In genomic region chr11:5948546-5949250, GRCm38 (mm10) we compare ENCODE assay signal across 17 mouse cellular contexts. TPM values are rescaled to one million over a fixed set of nuclear protein-coding genes. Genes with fewer than 3 reads are reported as not detected.
DNase-seq lines count a peak whose midpoint lies in the region; ATAC-seq and TF ChIP-seq lines count a peak whose summit lies in the region.
"Had no signal": no experiment of that assay in that cellular context is flagged by ENCODE, and none has a peak within 500 bp of the region (broad histone marks: within the 10 kb centered on the region; RNA-seq: fewer than 3 reads in every experiment).

No protein-coding gene starts in this region.

- WGBS in forebrain, postnatal 0 days, result 59% methylated on average over 9 of the region's 10 CpGs
- 53% methylated on average over 10 of the region's 10 CpGs for WGBS in forebrain, embryonic 12.5 days
- 64% methylated on average over 10 of the region's 10 CpGs for WGBS in midbrain, embryonic 10.5 days
- WGBS in midbrain, embryonic 15.5 days, result 69% methylated on average over 9 of the region's 10 CpGs
- 46% methylated on average over 10 of the region's 10 CpGs for WGBS in limb, embryonic 10.5 days

- no peak overlapping the region for H3K4me2 ChIP-seq in forebrain, postnatal 0 days (ENCODE audit: low read depth)
- H3K4me2 ChIP-seq in forebrain, embryonic 12.5 days, result no peak overlapping the region
- no peak overlapping the region for H3K4me2 ChIP-seq in midbrain, embryonic 15.5 days
- H3K4me2 ChIP-seq: liver, embryonic 15.5 days had no signal

- H3K9me3 ChIP-seq in forebrain, postnatal 0 days (ENCODE audit: low read length), result no peaks in the 10 kb centered on the region
- no peaks in the 10 kb centered on the region for H3K9me3 ChIP-seq in forebrain, embryonic 12.5 days
- no peaks in the 10 kb centered on the region for H3K9me3 ChIP-seq in midbrain, embryonic 10.5 days (replicated peaks)
- H3K9me3 ChIP-seq in midbrain, embryonic 15.5 days, result no peaks in the 10 kb centered on the region
- H3K9me3 ChIP-seq in ES-E14 (ENCODE audit: control insufficient read depth, insufficient read depth, low read depth, low read length), result no peaks in the 10 kb centered on the region
- H3K9me3 ChIP-seq in limb, embryonic 10.5 days (replicated peaks), result no peaks in the 10 kb centered on the region
- H3K9me3 ChIP-seq: liver, embryonic 15.5 days had no signal

- ATAC-seq in forebrain, postnatal 0 days, result no peak; the same call in 1 of the 2 replicates
- ATAC-seq in forebrain, embryonic 12.5 days (ENCODE audit: low FRiP score), result no peak
- no peak for ATAC-seq in midbrain, embryonic 15.5 days (replicated peaks)
- ATAC-seq: Patski had no signal

- DNase-seq in forebrain, postnatal 0 days, result no peak
- no peak for DNase-seq in midbrain, embryonic 10.5 days (ENCODE audit: low spot score)
- no peak for DNase-seq in ES-E14 (ENCODE audit: low read depth, low spot score)
- DNase-seq in limb, embryonic 10.5 days (ENCODE audit: low spot score), result peak; percentile 59
- no peak for DNase-seq in gastrocnemius, postnatal 25 days
- no peak for DNase-seq in Muller cell, postnatal 12 days (ENCODE audit: inconsistent ontology term)
- DNase-seq: cerebellum, adult 2 months had no signal

- no peak overlapping the region for H3K4me3 ChIP-seq in forebrain, postnatal 0 days (ENCODE audit: low read depth, low read length)
- H3K4me3 ChIP-seq in forebrain, embryonic 12.5 days (replicated peaks), result no peak overlapping the region
- no peak overlapping the region for H3K4me3 ChIP-seq in midbrain, embryonic 10.5 days
- H3K4me3 ChIP-seq in midbrain, embryonic 15.5 days, result no peak overlapping the region
- no peak overlapping the region for H3K4me3 ChIP-seq in ES-E14 (ENCODE audit: insufficient read depth in 1 of 2, low read depth in 1 of 2, low read length in 2 of 2, poor library complexity in 1 of 2, severe bottlenecking in 1 of 2)
- H3K4me3 ChIP-seq in limb, embryonic 10.5 days, result no peak overlapping the region
- H3K4me3 ChIP-seq: liver, embryonic 15.5 days; megakaryocyte, embryonic 14.5 days had no signal

- no peaks in the 10 kb centered on the region for H3K36me3 ChIP-seq in forebrain, postnatal 0 days (ENCODE audit: insufficient read depth)
- no peaks in the 10 kb centered on the region for H3K36me3 ChIP-seq in forebrain, embryonic 12.5 days (replicated peaks)
- H3K36me3 ChIP-seq in midbrain, embryonic 10.5 days, result no peaks in the 10 kb centered on the region
- H3K36me3 ChIP-seq in midbrain, embryonic 15.5 days (replicated peaks), result no peaks in the 10 kb centered on the region
- H3K36me3 ChIP-seq in ES-E14 (ENCODE audit: control insufficient read depth, insufficient read depth, low read length, poor library complexity, severe bottlenecking), result no peaks in the 10 kb centered on the region
- H3K36me3 ChIP-seq in limb, embryonic 10.5 days, result no peaks in the 10 kb centered on the region
- H3K36me3 ChIP-seq: liver, embryonic 15.5 days had no signal

- H3K27ac ChIP-seq in forebrain, postnatal 0 days (ENCODE audit: low read depth, low read length), result no peak overlapping the region
- no peak overlapping the region for H3K27ac ChIP-seq in forebrain, embryonic 12.5 days
- peak overlapping the region; percentile 34; the same call in 1 of the 2 replicates for H3K27ac ChIP-seq in midbrain, embryonic 10.5 days (replicated peaks)
- no peak overlapping the region for H3K27ac ChIP-seq in midbrain, embryonic 15.5 days
- H3K27ac ChIP-seq in ES-E14 (ENCODE audit: insufficient read depth, low read depth, low read length, poor library complexity, severe bottlenecking), result no peak overlapping the region
- peak overlapping the region; percentile 84 for H3K27ac ChIP-seq in limb, embryonic 10.5 days
- H3K27ac ChIP-seq: liver, embryonic 15.5 days had no signal

- H3K9ac ChIP-seq in forebrain, postnatal 0 days, result peak overlapping the region; percentile 7; the same call in 1 of the 2 replicates
- H3K9ac ChIP-seq in forebrain, embryonic 12.5 days, result no peak overlapping the region
- H3K9ac ChIP-seq in midbrain, embryonic 15.5 days, result no peak overlapping the region
- H3K9ac ChIP-seq in ES-E14 (ENCODE audit: insufficient read depth, low read depth, low read length, poor library complexity, severe bottlenecking), result no peak overlapping the region
- H3K9ac ChIP-seq: liver, embryonic 15.5 days had no signal

- TF ChIP-seq CTCF in forebrain, postnatal 0 days (IDR thresholded peaks at IDR 0.05; ENCODE audit: low read depth), result no peak

- in situ Hi-C loops in ES-E14 (cut with MboI; ENCODE audit: low sequenced_read_pairs in 2 of 2, unreplicated experiment in 2 of 2), result no loop called here

- H3K4me1 ChIP-seq in forebrain, postnatal 0 days (ENCODE audit: insufficient read depth), result no peaks in the 10 kb centered on the region
- H3K4me1 ChIP-seq in forebrain, embryonic 12.5 days, result peaks cover 13% of the 10 kb centered on the region
- H3K4me1 ChIP-seq in midbrain, embryonic 10.5 days, result peaks cover 19% of the 10 kb centered on the region
- no peaks in the 10 kb centered on the region; the same call in 1 of the 2 replicates for H3K4me1 ChIP-seq in midbrain, embryonic 15.5 days
- H3K4me1 ChIP-seq in ES-E14 (ENCODE audit: control insufficient read depth in 2 of 2, insufficient read depth in 2 of 2, low read length in 2 of 2, poor library complexity in 1 of 2), result peaks cover 4 to 15% of the 10 kb centered on the region in 2 experiments; a peak in 2 of 4 replicates
- peaks cover 27% of the 10 kb centered on the region for H3K4me1 ChIP-seq in limb, embryonic 10.5 days

- no peaks in the 10 kb centered on the region for H3K27me3 ChIP-seq in forebrain, postnatal 0 days (ENCODE audit: insufficient read depth, low read length)
- H3K27me3 ChIP-seq in forebrain, embryonic 12.5 days, result no peaks in the 10 kb centered on the region
- no peaks in the 10 kb centered on the region for H3K27me3 ChIP-seq in midbrain, embryonic 10.5 days (ENCODE audit: low read depth, poor library complexity, severe bottlenecking)
- no peaks in the 10 kb centered on the region for H3K27me3 ChIP-seq in midbrain, embryonic 15.5 days (replicated peaks)
- H3K27me3 ChIP-seq in limb, embryonic 10.5 days (ENCODE audit: low read depth, poor library complexity, severe bottlenecking), result no peaks in the 10 kb centered on the region
- H3K27me3 ChIP-seq: liver, embryonic 15.5 days; Patski had no signal

TF ChIP-seq in ES-E14, 5 proteins besides CTCF, POLR2A, EP300 and RAD21:
- 0 out of 2 replicates have a peak, but pooled peaks have one; percentile 27 for TF ChIP-seq MAFK (IDR thresholded peaks at IDR 0.05; ENCODE audit: insufficient read depth, low read depth, low read length)
- TF ChIP-seq CHD2 (IDR thresholded peaks at IDR 0.05; ENCODE audit: low read depth, low read length), result no peak

RNA-seq across cellular contexts. Expression of gene Gck, which starts 1.2 kb away (rescaled TPM):
- total RNA-seq in forebrain, postnatal 0 days (2014; rRNA removed), result 8.6 and 12.9 TPM in 2 replicates
- polyA plus RNA-seq in forebrain, postnatal 0 days (2015; fragmentation: Nextera tagmentation; extraction: Ambion mirVana), result 7.1 and 7.2 TPM in 2 replicates
- 2.9 and 3.5 TPM in 2 replicates for polyA plus RNA-seq in forebrain, embryonic 12.5 days (2016; fragmentation: Nextera tagmentation; extraction: Ambion mirVana)
- polyA plus RNA-seq in midbrain, embryonic 10.5 days (2016; fragmentation: Nextera tagmentation; extraction: Ambion mirVana), result 2.5 and 2.9 TPM in 2 replicates
- 10.0 and 11.2 TPM in 2 replicates for polyA plus RNA-seq in midbrain, embryonic 15.5 days (2015; fragmentation: Nextera tagmentation; extraction: Ambion mirVana)
- 0.76 and 0.85 TPM in 2 replicates for total RNA-seq in ES-E14 (2012; rRNA removed)
- polyA plus RNA-seq in limb, embryonic 10.5 days (2016; fragmentation: Nextera tagmentation; extraction: Ambion mirVana), result 0.55 and 1.3 TPM in 2 replicates
- 1 to 10 TPM; 2.0 to 5.2 TPM for total RNA-seq in gastrocnemius, postnatal 25 days (2021)
- total RNA-seq: hematopoietic stem cell, adult 5-6 weeks had no signal
- polyA plus RNA-seq: C2C12 had no signal

RNA-seq across cellular contexts. Expression of gene Ykt6, which starts 6.8 kb away (rescaled TPM):
- 181 and 195 TPM in 2 replicates for total RNA-seq in forebrain, postnatal 0 days (2014; rRNA removed)
- 101 and 102 TPM in 2 replicates for polyA plus RNA-seq in forebrain, postnatal 0 days (2015; fragmentation: Nextera tagmentation; extraction: Ambion mirVana)
- polyA plus RNA-seq in forebrain, embryonic 12.5 days (2016; fragmentation: Nextera tagmentation; extraction: Ambion mirVana), result 58.4 and 59.8 TPM in 2 replicates
- 54.5 and 60.4 TPM in 2 replicates for polyA plus RNA-seq in midbrain, embryonic 10.5 days (2016; fragmentation: Nextera tagmentation; extraction: Ambion mirVana)
- 96.8 and 104 TPM in 2 replicates for polyA plus RNA-seq in midbrain, embryonic 15.5 days (2015; fragmentation: Nextera tagmentation; extraction: Ambion mirVana)
- total RNA-seq in ES-E14 (2012; rRNA removed), result 63.7 and 72.2 TPM in 2 replicates
- polyA plus RNA-seq in limb, embryonic 10.5 days (2016; fragmentation: Nextera tagmentation; extraction: Ambion mirVana), result 55.5 and 65.5 TPM in 2 replicates
- total RNA-seq in gastrocnemius, postnatal 25 days (2021), result 10 to 100 TPM; 38.1 to 38.9 TPM

RNA-seq across cellular contexts. Expression of gene Myl7, which starts 50.1 kb away (rescaled TPM):
- not detected in 2 replicates for total RNA-seq in forebrain, postnatal 0 days (2014; rRNA removed)
- not detected in 2 replicates for polyA plus RNA-seq in forebrain, postnatal 0 days (2015; fragmentation: Nextera tagmentation; extraction: Ambion mirVana)
- polyA plus RNA-seq in forebrain, embryonic 12.5 days (2016; fragmentation: Nextera tagmentation; extraction: Ambion mirVana), result 0.99 and 2.0 TPM in 2 replicates
- polyA plus RNA-seq in midbrain, embryonic 10.5 days (2016; fragmentation: Nextera tagmentation; extraction: Ambion mirVana), result 2.5 and 3.7 TPM in 2 replicates
- 1.6 TPM in 1 of 2 replicates, not detected in the other for polyA plus RNA-seq in midbrain, embryonic 15.5 days (2015; fragmentation: Nextera tagmentation; extraction: Ambion mirVana)
- total RNA-seq in ES-E14 (2012; rRNA removed), result 10.4 and 11.3 TPM in 2 replicates
- polyA plus RNA-seq in limb, embryonic 10.5 days (2016; fragmentation: Nextera tagmentation; extraction: Ambion mirVana), result 6.8 and 8.0 TPM in 2 replicates
- not detected for total RNA-seq in gastrocnemius, postnatal 25 days (2021)
- total RNA-seq: adrenal gland, adult 18-20 months; hematopoietic stem cell, adult 5-6 weeks; layer of hippocampus, adult 8-10 months; left cerebral cortex, postnatal 10 days had no signal
- polyA plus RNA-seq: C2C12; cerebellum, adult 2 months; Patski had no signal

Comparison
In these comparisons a context has a peak if more than half of its experiments do, and no peak if none do; other contexts are left out.
1. H3K27ac ChIP-seq: peak in midbrain, embryonic 10.5 days (single experiment) and limb, embryonic 10.5 days (single experiment); none in forebrain, postnatal 0 days (single experiment), forebrain, embryonic 12.5 days (single experiment), midbrain, embryonic 15.5 days (single experiment) and ES-E14 (single experiment).